Mouse (Mus musculus) layer of hippocampus, adult 9-10 months (tissue): ENCODE results near the gene Rusc2.

Experiments used
- DNase-seq: peaks from one replicate; pipeline ENCODE4 v3.0.0; 2022; ENCODE audit warnings: low spot score

Gene Rusc2

GRCm38 (mm10) chr4:43381408-43382154 lies at the start of gene Rusc2:
TSS of gene Rusc2 (plus strand) at chr4:43381979.
- DNase-seq = peak; percentile 81

DNA sequence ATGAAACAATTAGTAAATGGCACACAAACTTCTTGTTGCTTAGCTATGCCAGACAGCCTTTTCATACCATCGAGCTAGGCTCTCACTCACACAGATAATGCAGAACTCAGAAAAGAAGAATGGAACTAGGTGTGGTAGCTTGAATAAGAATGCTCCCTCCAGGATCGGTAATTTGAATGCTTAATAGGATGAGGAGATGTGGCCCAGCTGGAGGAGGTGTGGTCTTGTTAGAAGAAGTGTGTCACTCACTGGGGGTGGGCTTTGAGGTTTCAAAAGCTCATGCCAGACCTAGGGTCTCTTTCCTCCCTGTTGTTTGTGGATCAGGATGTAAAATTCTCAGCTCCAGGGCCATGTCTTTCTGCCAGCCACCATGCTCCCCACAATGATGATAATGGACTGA lies 47.0 kb upstream of the Rusc2 start:
- no peak for DNase-seq

GRCm38 (mm10) chr4:43336176-43336575 lies 45.6 kb upstream of the Rusc2 start:
- DNase-seq = no peak

- no peak for DNase-seq
These were observed 41.5 kb upstream of the Rusc2 start for GRCm38 (mm10) chr4:43340096-43340804.

GRCm38 (mm10) chr4:43341276-43341891 lies 40.4 kb upstream of the Rusc2 start:
- no peak for DNase-seq

DNA sequence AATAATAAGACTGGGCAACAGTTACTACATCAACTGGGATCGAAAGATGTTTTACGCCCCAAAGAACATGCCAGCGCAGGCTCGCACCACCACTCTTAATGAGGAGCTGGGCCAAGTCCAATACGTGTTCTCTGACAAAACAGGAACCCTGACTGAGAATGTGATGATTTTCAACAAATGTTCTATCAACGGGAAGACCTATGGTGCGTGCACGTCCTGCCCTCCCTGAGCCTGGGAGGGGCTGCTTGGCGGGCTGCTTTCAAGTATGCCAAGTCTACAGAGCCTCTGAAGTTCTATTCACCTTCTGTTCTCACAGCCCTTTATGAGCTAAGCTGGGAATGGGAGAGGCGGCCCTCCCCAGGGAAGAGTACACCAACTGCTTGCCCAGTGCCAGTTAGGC lies 39.3 kb upstream of the Rusc2 start:
- DNase-seq = no peak

DNA sequence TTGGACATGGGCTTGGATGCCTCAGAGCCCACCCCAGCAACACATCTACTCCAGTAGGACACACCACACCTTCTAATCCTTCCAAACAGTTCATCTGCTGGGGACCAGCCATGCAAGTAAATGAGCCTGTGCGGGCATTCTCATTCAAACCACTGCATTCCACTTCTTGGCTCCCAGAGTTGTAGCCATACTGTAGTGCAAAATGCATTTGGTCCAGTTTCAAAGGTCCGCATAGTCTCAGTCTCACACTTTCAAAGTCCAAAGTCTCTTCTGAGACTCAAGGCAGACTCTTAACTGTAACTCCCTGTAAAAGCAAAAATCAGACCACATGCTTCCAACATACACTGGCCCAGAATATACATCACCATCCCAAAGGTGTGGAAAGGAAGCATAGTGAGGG lies 36.8 kb upstream of the Rusc2 start:
- DNase-seq = no peak

GRCm38 (mm10) chr4:43349206-43349605 lies 32.6 kb upstream of the Rusc2 start:
- DNase-seq = no peak

DNA sequence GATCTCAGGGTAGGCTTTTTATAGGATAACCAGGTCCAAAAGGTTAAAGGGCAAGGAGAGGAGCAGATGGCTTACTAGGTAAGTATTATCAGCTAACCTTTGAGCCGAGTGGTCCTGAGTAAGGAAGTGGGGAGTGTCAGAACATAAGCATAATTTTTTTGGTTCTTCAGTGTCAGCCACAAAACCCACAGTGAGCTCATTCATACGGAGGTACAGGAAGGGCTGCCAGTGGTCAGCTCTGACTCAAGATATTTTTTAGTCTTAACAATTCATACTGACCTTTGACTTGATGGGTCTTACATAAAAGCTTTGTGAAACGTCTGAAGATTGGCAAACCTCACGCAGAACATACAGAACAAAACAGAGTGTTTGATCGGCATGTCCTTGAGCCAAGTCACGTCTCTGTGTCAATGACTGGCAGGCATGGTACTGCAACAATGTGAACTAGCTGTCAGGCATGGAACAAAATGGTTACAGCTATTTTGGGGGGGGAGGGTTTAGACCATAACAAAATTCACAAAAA lies 31.7 kb upstream of the Rusc2 start:
- DNase-seq = no peak

GRCm38 (mm10) chr4:43353662-43354061 lies 28.1 kb upstream of the Rusc2 start:
- no peak for DNase-seq

GRCm38 (mm10) chr4:43364914-43365560 lies 16.7 kb upstream of the Rusc2 start:
- DNase-seq = no peak

DNA sequence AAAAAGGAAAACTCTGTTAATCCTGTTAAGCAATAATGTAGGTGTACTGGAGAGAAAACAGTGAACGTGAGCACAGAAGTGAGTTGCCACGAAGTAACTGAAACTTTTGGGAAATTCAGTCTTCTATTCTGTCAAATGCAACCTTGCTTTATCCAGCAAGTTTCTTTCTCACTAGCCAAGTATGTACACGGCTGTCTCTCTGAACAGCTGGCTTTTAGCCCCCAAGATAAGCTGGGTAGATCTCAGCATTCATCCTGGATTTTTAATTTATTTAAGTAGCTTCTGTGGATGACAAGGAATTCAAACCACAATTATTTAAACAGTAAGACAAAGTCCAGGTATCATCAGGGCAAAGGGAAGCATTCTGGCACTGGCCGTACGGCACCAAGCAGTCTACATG lies 14.5 kb upstream of the Rusc2 start:
- DNase-seq = no peak

GRCm38 (mm10) chr4:43367787-43368186 lies 14.0 kb upstream of the Rusc2 start:
- DNase-seq = no peak

- DNase-seq = no peak
These were observed 10.4 kb upstream of the Rusc2 start for GRCm38 (mm10) chr4:43371406-43371805.

DNA sequence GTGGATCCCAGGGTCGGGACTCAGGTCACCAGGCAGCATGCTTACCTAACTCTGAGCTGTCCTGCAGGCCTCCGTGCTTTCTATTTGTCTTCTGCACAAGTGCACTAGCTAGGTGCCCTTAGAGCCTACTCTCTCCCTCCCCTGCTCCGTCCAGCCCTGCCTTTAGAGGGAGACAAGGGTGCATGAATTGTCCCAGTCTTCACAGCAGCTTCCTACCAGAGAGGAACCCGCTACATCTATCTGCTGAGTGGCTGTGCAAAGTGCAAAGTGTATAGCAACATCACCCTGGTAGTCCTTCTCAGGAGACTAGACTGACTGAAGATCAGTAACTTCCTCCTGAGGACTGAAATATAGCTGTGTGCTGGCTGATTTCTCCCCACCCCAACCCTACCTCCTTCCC lies 9.6 kb upstream of the Rusc2 start:
- no peak for DNase-seq

- DNase-seq = no peak
These were observed 7.5 kb upstream of the Rusc2 start for GRCm38 (mm10) chr4:43374266-43374665.

- no peak for DNase-seq
These were observed 2.2 kb upstream of the Rusc2 start for GRCm38 (mm10) chr4:43379601-43380000.

DNA sequence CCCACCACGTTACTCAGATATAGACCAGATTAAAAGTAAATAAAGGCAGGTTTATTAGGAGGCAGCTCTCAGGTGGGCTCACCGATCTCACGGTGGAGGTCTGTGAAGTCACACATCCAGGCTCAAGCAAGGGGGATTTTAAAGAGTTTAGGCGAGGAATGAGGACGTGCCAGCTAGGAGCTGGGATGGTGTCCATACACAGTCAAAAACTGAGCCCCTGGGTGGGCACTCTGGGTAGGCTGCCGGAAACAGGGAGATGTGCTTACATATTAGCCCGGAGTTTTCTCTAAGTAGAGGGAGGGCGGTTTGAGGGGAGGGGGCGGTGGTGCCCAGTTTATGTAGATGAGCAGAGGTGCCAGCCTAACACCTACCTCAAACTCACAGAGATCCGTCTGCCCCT lies 828 bp upstream of the Rusc2 start:
- DNase-seq = no peak

- DNase-seq = no peak
These were observed 609 bp downstream of the Rusc2 start for GRCm38 (mm10) chr4:43382155-43383020.

- DNase-seq = no peak
These were observed 1.7 kb downstream of the Rusc2 start for GRCm38 (mm10) chr4:43383246-43384082.

DNA sequence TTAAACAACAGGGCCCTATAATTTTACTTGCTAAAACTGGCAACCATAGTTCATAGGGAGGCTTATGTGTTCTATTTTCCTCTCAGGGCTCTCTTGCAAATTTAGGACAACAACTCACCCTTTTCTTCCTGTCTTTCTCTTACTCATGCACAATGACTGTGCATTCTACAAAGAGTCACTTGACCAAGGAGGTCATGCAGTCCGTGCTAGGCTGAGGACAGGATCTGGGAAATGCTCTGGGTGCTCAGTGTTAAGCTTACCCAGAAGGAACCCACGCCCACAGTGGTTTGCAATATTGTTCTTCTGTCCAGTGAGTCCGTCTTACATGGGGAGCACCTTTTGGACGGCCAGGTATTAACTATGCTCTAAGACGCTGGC lies 2.3 kb downstream of the Rusc2 start:
- no peak for DNase-seq
